Mouse (Mus musculus) kidney, embryonic 14.5 days (tissue): ENCODE measurements around the gene Ppm1l. TPM values are rescaled to one million over a fixed set of nuclear protein-coding genes. Genes with fewer than 3 reads are reported as not detected.

Source experiments
- ATAC-seq: fragments of 200-750 bp; cut with Nextera tagmentation; 2 replicates; pipeline ENCODE4 v1.8.0; 2017; ENCODE audit warnings: moderate number of reproducible peaks, mild to moderate bottlenecking, moderate TSS enrichment, moderate library complexity; ENCODE audit not compliant: low FRiP score, low TSS enrichment
- H3K27ac ChIP-seq: fragments of 300-500 bp; sonication (generic); 2 replicates; pipeline ENCODE4 v1.5.1; 2014; ENCODE audit warnings: low read depth, mild to moderate bottlenecking, low read length, moderate library complexity, mixed read lengths
- H3K27me3 ChIP-seq: fragments of 300-500 bp; sonication (generic); 2 replicates; pipeline ENCODE4 v1.6.1; 2014; ENCODE audit warnings: mild to moderate bottlenecking, low read length; ENCODE audit not compliant: control insufficient read depth, insufficient read depth
- H3K36me3 ChIP-seq: fragments of 300-500 bp; sonication (generic); 2 replicates; pipeline ENCODE4 v1.6.1; 2014; ENCODE audit warnings: low read length, mixed read lengths; ENCODE audit not compliant: control insufficient read depth, insufficient read depth
- H3K4me1 ChIP-seq: fragments of 300-500 bp; sonication (generic); 2 replicates; pipeline ENCODE4 v1.6.1; 2014; ENCODE audit warnings: low read length, mixed read lengths; ENCODE audit not compliant: control insufficient read depth, insufficient read depth
- H3K4me2 ChIP-seq: fragments of 300-500 bp; sonication (generic); replicated peaks from 2 replicates; pipeline ENCODE4 v1.6.1; 2014; ENCODE audit warnings: low read depth, mild to moderate bottlenecking, low read length
- H3K4me3 ChIP-seq: fragments of 300-500 bp; sonication (generic); 2 replicates; pipeline ENCODE4 v1.5.1; 2014; ENCODE audit warnings: mild to moderate bottlenecking, low read length
- H3K9ac ChIP-seq: fragments of 300-500 bp; sonication (generic); 2 replicates; pipeline ENCODE4 v1.6.1; 2014; ENCODE audit warnings: low read depth, mild to moderate bottlenecking, low read length, moderate library complexity
- H3K9me3 ChIP-seq: fragments of 300-500 bp; sonication (generic); 2 replicates; pipeline ENCODE4 v1.6.1; 2016; ENCODE audit warnings: low read length; ENCODE audit not compliant: control insufficient read depth
- WGBS: fragments of 180-500 bp; shearing (Covaris S2); extraction: QIAGEN DNeasy Blood & Tissue Kit; methylation state at CpG from one replicate; pipeline ENCODE4 v1.1.7; 2014; 5-methylcytosine and 5-hydroxymethylcytosine counted together
- polyA plus RNA-seq: library from polyadenylated mRNA; unstranded; fragments of >200 nt; fragmentation: Nextera tagmentation; extraction: Ambion mirVana; gene quantifications from 2 replicates; pipeline ENCODE4 v1.2.1, GENCODE M21; 2014

Ppm1l gene
- polyA plus RNA-seq, 1 experiment from 2014 or later: 6.7 TPM

DNA sequence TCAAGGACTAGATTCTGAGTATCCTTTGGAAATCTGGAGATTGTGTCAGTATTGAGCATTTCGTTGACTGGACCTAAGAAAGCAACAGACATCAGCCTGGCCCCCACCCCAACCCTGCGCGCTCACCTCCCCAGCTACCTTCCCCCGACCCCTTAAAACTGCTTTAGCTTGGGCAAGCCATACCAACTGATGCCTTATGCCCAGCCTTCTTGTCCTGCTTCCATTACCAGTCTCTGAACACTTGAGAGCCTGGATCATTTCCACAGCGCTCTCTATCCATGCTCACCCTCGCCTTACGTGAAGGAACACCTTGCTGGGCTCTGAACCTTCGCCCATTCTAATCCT, 41.9 kb downstream of the Ppm1l start:
- H3K4me2 ChIP-seq: no peak overlapping the region
- H3K4me1 ChIP-seq: no peaks in the 10 kb centered on the region
- no peak overlapping the region for H3K27ac ChIP-seq
- H3K9me3 ChIP-seq: no peaks in the 10 kb centered on the region
- WGBS: 92% methylated on average over 8 of the region's 8 CpGs
- ATAC-seq: no peak
- no peaks in the 10 kb centered on the region for H3K27me3 ChIP-seq
- no peak overlapping the region for H3K9ac ChIP-seq
- H3K36me3 ChIP-seq: no peaks in the 10 kb centered on the region
- no peak overlapping the region for H3K4me3 ChIP-seq

GRCm38 (mm10) chr3:69360263-69360895, 43.7 kb downstream of the Ppm1l start:
- 75% methylated on average over 4 of the region's 4 CpGs for WGBS

GRCm38 (mm10) chr3:69361487-69362349, 45.1 kb downstream of the Ppm1l start:
- no peaks in the 10 kb centered on the region for H3K27me3 ChIP-seq
- H3K4me1 ChIP-seq: no peaks in the 10 kb centered on the region
- H3K9me3 ChIP-seq: no peaks in the 10 kb centered on the region
- H3K27ac ChIP-seq: no peak overlapping the region
- no peak overlapping the region for H3K4me2 ChIP-seq
- no peaks in the 10 kb centered on the region for H3K36me3 ChIP-seq
- ATAC-seq: no peak
- 81% methylated on average over 12 of the region's 13 CpGs for WGBS
- no peak overlapping the region for H3K4me3 ChIP-seq
- H3K9ac ChIP-seq: no peak overlapping the region

More at GRCm38 (mm10) chr3:69360263-69360895, 43.7 kb downstream of the Ppm1l start:
- H3K27me3 ChIP-seq: no peaks in the 10 kb centered on the region
- no peak overlapping the region for H3K9ac ChIP-seq
- H3K4me3 ChIP-seq: no peak overlapping the region
- H3K4me2 ChIP-seq: no peak overlapping the region
- ATAC-seq: no peak
- H3K36me3 ChIP-seq: no peaks in the 10 kb centered on the region
- H3K27ac ChIP-seq: no peak overlapping the region
- H3K9me3 ChIP-seq: no peaks in the 10 kb centered on the region
- H3K4me1 ChIP-seq: no peaks in the 10 kb centered on the region

- no peak for ATAC-seq
- H3K4me2 ChIP-seq: no peak overlapping the region
- no peak overlapping the region for H3K4me3 ChIP-seq
- no peaks in the 10 kb centered on the region for H3K27me3 ChIP-seq
- H3K9me3 ChIP-seq: no peaks in the 10 kb centered on the region
- no peaks in the 10 kb centered on the region for H3K36me3 ChIP-seq
- WGBS: 84% methylated on average over 5 of the region's 5 CpGs
- H3K9ac ChIP-seq: no peak overlapping the region
- no peak overlapping the region for H3K27ac ChIP-seq
- H3K4me1 ChIP-seq: no peaks in the 10 kb centered on the region
Measured at GRCm38 (mm10) chr3:69362350-69362790, 45.7 kb downstream of the Ppm1l start.

DNA sequence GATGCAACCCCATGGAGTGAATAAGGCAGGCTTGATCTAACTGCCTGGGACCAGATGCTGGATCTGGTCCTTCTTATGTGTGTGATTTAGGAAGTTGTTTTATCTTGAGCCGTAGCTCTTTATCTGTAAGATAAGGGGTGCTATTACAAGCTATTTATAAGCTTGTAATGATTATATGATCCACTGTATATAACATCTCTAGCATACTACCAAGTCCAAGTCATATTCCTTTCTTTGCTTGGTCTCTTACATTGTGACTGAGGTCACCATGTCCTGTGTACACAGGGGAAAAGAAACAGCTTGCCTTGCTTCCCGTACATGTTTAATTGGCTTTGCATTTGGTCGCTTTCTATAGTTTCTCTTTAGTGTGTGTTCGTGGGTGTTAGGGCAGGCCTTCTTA, 46.2 kb downstream of the Ppm1l start:
- no peaks in the 10 kb centered on the region for H3K27me3 ChIP-seq
- H3K9me3 ChIP-seq: no peaks in the 10 kb centered on the region
- no peaks in the 10 kb centered on the region for H3K4me1 ChIP-seq
- WGBS: 75% methylated on average over 4 of the region's 4 CpGs
- no peak overlapping the region for H3K27ac ChIP-seq
- H3K9ac ChIP-seq: no peak overlapping the region
- ATAC-seq: no peak
- H3K4me3 ChIP-seq: no peak overlapping the region
- no peak overlapping the region for H3K4me2 ChIP-seq
- H3K36me3 ChIP-seq: no peaks in the 10 kb centered on the region

GRCm38 (mm10) chr3:69364151-69364550, 47.5 kb downstream of the Ppm1l start:
- no peak overlapping the region for H3K9ac ChIP-seq
- no peak overlapping the region for H3K4me3 ChIP-seq
- H3K36me3 ChIP-seq: no peaks in the 10 kb centered on the region
- no peak overlapping the region for H3K4me2 ChIP-seq
- H3K27me3 ChIP-seq: no peaks in the 10 kb centered on the region
- ATAC-seq: no peak
- no peak overlapping the region for H3K27ac ChIP-seq
- H3K9me3 ChIP-seq: no peaks in the 10 kb centered on the region
- 73% methylated on average over 6 of the region's 6 CpGs for WGBS
- H3K4me1 ChIP-seq: no peaks in the 10 kb centered on the region

DNA sequence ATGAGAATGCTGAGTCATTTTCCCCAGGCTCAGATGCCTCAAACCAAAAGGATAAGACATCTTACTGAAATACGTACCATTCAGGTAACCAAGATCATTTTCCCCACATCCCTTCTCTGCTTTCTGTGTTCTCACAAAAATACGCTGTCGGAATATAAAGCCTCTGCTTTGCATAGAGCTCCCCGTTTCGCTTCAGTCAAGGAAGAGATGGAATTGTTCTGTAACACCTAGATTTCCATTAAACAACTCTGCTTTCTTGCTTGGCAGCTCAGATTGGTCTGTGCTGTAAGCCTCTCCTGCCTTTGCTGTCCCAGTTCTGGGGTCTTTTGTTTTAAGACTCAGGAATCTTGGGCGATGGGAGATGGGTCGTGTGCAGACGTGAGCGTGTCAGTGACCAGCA, 51.3 kb downstream of the Ppm1l start:
- WGBS: 88% methylated on average over 9 of the region's 9 CpGs
- ATAC-seq: no peak
- H3K27ac ChIP-seq: no peak overlapping the region

GRCm38 (mm10) chr3:69372731-69373130, 56.1 kb downstream of the Ppm1l start:
- no peaks in the 10 kb centered on the region for H3K36me3 ChIP-seq
- H3K27me3 ChIP-seq: no peaks in the 10 kb centered on the region
- H3K27ac ChIP-seq: no peak overlapping the region
- H3K4me1 ChIP-seq: no peaks in the 10 kb centered on the region
- no peaks in the 10 kb centered on the region for H3K9me3 ChIP-seq
- 83% methylated on average over 3 of the region's 3 CpGs for WGBS
- no peak for ATAC-seq
- no peak overlapping the region for H3K9ac ChIP-seq
- no peak overlapping the region for H3K4me2 ChIP-seq
- no peak overlapping the region for H3K4me3 ChIP-seq

More for the DNA sequence above, 51.3 kb downstream of the Ppm1l start:
- Histone ChIP-seq H3K9me3 (no peaks in the 10 kb centered on the region), H3K27me3 (no peaks in the 10 kb centered on the region), H3K4me1 (no peaks in the 10 kb centered on the region), H3K4me2 (no peak overlapping the region), H3K36me3 (no peaks in the 10 kb centered on the region), H3K9ac (no peak overlapping the region), H3K4me3 (no peak overlapping the region)
